Mouse (Mus musculus): Measurements from ENCODE around the gene Hmgcll1. TPM values are rescaled to one million over a fixed set of nuclear protein-coding genes. Genes with fewer than 3 reads are reported as not detected.

The Hmgcll1 gene
- total RNA-seq, 2 experiments from 2014 or later: 2.3 TPM

Other genes starting within 250 kb of the Hmgcll1 start
- gene Bmp5, start 239.5 kb upstream of the Hmgcll1 start, total RNA-seq (2021): under 1 TPM; 0.36 to 0.61 TPM
- gene Gfral, start 198.8 kb downstream of the Hmgcll1 start, total RNA-seq (2021): not detected

All from adrenal gland, adult 18-20 months (tissue).